Mouse (Mus musculus) hindbrain, embryonic 10.5 days (tissue): ENCODE data around the gene Rgs2. TPM values are rescaled to one million over a fixed set of nuclear protein-coding genes. Genes with fewer than 3 reads are reported as not detected.

Source experiments
- DNase-seq: peaks from one replicate; pipeline ENCODE4 v3.0.0-alpha.2; 2017; ENCODE audit warnings: low spot score
- H3K27ac ChIP-seq: fragments of 300-500 bp; sonication (generic); 2 replicates; pipeline ENCODE4 v1.5.1; 2016; ENCODE audit warnings: mild to moderate bottlenecking, moderate library complexity
- H3K27me3 ChIP-seq: fragments of 300-500 bp; sonication (generic); 2 replicates; pipeline ENCODE4 v1.6.1; 2016; ENCODE audit warnings: mild to moderate bottlenecking; ENCODE audit not compliant: poor library complexity, insufficient read depth, severe bottlenecking
- H3K36me3 ChIP-seq: fragments of 300-500 bp; sonication (generic); 2 replicates; pipeline ENCODE4 v1.6.1; 2016; ENCODE audit warnings: mild to moderate bottlenecking, moderate library complexity
- H3K4me1 ChIP-seq: fragments of 300-500 bp; sonication (generic); replicated peaks from 2 replicates; pipeline ENCODE4 v1.6.1; 2016; ENCODE audit warnings: mild to moderate bottlenecking
- H3K4me3 ChIP-seq: fragments of 300-500 bp; sonication (generic); 2 replicates; pipeline ENCODE4 v1.5.1; 2016; ENCODE audit warnings: mild to moderate bottlenecking, moderate library complexity
- H3K9me3 ChIP-seq: fragments of 300-500 bp; sonication (generic); 2 replicates; pipeline ENCODE4 v1.6.1; 2016; ENCODE audit warnings: mild to moderate bottlenecking, moderate library complexity
- WGBS: fragments of 180-500 bp; shearing (Covaris S2); methylation state at CpG from one replicate; pipeline ENCODE4 v1.1.7; 2016; 5-methylcytosine and 5-hydroxymethylcytosine counted together
- polyA plus RNA-seq: library from polyadenylated mRNA; unstranded; fragments of >200 nt; fragmentation: Nextera tagmentation; extraction: Ambion mirVana; gene quantifications from 2 replicates; pipeline ENCODE4 v1.2.1, GENCODE M21; 2016

The Rgs2 gene
- polyA plus RNA-seq, 1 experiment from 2014 or later = 50.3 TPM

DNA sequence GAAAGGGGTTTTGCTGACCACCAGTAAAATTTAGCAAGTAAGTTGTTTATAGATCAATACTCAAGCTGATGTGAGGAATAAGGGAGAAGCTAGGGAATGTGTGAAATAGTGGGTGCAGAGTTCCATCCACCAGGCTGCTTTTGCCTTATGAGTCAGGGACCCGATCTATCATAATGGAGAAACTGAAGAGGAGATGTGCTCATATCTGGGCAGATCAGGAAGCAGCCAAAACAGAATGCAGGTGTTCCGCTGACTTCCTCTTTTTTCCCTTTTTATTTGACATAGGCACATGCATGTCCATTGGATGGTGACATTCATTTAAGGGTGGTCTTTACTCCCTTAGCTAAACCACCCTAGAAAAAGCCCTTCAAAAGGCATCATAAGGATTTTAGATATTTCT, 29.3 kb downstream of the Rgs2 start:
- Histone ChIP-seq H3K36me3 (no peaks in the 10 kb centered on the region), H3K9me3 (no peaks in the 10 kb centered on the region), H3K4me3 (no peak overlapping the region), H3K4me1 (no peaks in the 10 kb centered on the region), H3K27ac (no peak overlapping the region), H3K27me3 (no peaks in the 10 kb centered on the region)
- DNase-seq = no peak
- 93% methylated on average over 2 of the region's 2 CpGs for WGBS

DNA sequence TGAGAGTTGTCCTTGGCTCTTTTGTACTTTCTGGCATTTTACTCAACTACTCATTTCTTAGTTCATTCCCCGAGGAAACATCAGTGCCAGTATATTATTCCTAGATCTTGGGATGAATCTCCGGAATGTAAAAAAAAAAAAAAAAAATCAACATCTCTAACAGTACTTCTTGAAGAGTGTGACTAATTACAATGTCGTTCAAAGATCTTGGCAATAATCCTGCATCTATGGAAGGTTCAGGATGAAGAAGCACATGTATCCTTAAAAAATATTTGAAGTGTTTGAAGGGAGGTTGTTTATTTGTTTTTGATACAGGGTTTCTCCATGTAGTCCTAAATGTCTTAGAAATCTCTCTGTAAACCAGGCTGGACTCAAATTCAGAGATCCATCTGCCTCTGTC, 41.7 kb downstream of the Rgs2 start:
- DNase-seq = no peak
- 85% methylated on average over 3 of the region's 3 CpGs for WGBS
- Histone ChIP-seq H3K9me3 (no peaks in the 10 kb centered on the region), H3K27ac (no peak overlapping the region), H3K4me3 (no peak overlapping the region), H3K27me3 (no peaks in the 10 kb centered on the region), H3K4me1 (no peaks in the 10 kb centered on the region), H3K36me3 (no peaks in the 10 kb centered on the region)

DNA sequence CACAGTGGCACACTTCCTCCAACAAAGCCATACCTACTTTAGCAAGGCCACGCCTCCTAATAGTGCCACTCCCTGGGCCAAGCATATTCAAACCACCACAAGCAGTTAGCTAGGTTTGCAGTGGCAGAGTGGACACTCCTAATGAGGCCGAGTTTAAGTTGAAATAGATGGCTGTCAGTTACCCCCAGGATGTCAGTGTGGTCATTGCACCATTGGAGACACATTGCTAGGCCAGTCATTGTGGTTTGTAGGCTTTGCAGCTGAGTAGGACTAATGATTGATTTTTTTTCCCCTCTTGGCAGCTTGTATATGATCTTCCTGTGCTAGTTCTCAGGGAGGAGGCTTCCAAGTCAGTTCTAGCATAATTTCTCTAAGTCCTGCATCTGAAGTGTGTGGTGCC, 43.6 kb downstream of the Rgs2 start:
- Histone ChIP-seq H3K4me1 (no peaks in the 10 kb centered on the region), H3K27ac (no peak overlapping the region), H3K4me3 (no peak overlapping the region), H3K27me3 (no peaks in the 10 kb centered on the region), H3K9me3 (no peaks in the 10 kb centered on the region), H3K36me3 (no peaks in the 10 kb centered on the region)
- DNase-seq = no peak
- 83% methylated on average over 2 of the region's 2 CpGs for WGBS

DNA sequence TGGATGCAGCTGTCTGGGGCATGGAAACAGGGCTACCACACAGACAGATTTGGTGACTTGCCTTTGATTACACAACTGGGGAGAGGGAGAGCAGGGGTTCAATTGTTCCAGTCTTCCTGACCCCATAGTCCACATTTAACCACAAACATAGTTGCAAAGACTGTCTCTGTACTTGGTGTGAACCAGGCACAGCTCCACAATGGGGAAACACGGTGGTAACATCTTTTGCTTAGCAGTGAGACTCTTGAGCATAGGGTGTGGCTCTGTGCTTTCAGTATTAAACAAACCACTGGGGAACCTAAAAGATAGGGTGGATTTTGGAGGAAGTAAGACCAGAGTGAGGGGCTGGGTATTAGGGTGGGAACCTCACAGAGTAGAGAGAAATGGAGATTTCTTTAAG, 47.9 kb downstream of the Rgs2 start:
- Histone ChIP-seq H3K36me3 (no peaks in the 10 kb centered on the region), H3K4me3 (no peak overlapping the region), H3K4me1 (no peaks in the 10 kb centered on the region), H3K9me3 (no peaks in the 10 kb centered on the region), H3K27me3 (no peaks in the 10 kb centered on the region), H3K27ac (no peak overlapping the region)
- no peak for DNase-seq
- 91% methylated on average over 1 of the region's 1 CpGs for WGBS

DNA sequence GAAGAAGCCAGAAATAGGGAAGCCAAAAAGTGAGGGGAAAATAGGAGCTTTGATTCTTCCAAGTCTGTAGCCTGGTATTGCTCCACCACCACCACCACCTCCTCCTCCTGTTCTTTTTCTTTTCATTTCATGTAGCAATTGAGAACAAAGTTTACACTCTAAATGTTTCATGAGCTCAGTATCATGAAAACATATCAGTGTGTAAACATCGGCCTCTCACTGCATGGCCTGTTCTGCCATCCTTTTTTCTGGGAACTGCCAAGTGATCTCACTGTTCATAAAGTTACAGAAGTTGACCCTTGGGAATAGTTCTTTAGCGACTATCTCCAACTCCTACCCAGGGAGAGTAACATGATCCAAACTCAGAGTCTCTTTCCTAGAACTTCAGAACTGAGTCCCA, 51.1 kb downstream of the Rgs2 start:
- Histone ChIP-seq H3K4me1 (no peaks in the 10 kb centered on the region), H3K9me3 (no peaks in the 10 kb centered on the region), H3K36me3 (no peaks in the 10 kb centered on the region), H3K4me3 (no peak overlapping the region), H3K27ac (no peak overlapping the region), H3K27me3 (no peaks in the 10 kb centered on the region)
- no peak for DNase-seq
- WGBS = 78% methylated on average over 2 of the region's 2 CpGs

Other genes starting within 250 kb of the Rgs2 start
- gene Trove2, start 227.1 kb downstream of the Rgs2 start, polyA plus RNA-seq = 26.5 and 33.5 TPM in 2 replicates
- 78.4 and 106 TPM in 2 replicates for gene Uchl5, start 226.9 kb downstream of the Rgs2 start, polyA plus RNA-seq
- 0.61 and 1.1 TPM in 2 replicates for gene Rgs13, start 173.2 kb upstream of the Rgs2 start, polyA plus RNA-seq
- not detected in 2 replicates for gene Rgs1, start 245.1 kb upstream of the Rgs2 start, polyA plus RNA-seq